Mouse (Mus musculus): Measurements from ENCODE around the gene Cntrob.
"Not testable (repeated sequence)": the region's sequence is repeated elsewhere in the genome, so short reads cannot be mapped to it uniquely, and the experiment has no call there.

Cntrob gene

GRCm38 (mm10) chr11:69340161-69341131 lies 16.9 kb upstream of the Cntrob start, which contains the start of gene Rnf227:
Gene Rnf227 (plus strand): TSS chr11:69340461.
- peak; percentile 80 for DNase-seq

GRCm38 (mm10) chr11:69334796-69335195 lies 11.2 kb upstream of the Cntrob start:
- DNase-seq, result no peak

- no peak for DNase-seq
Observed at GRCm38 (mm10) chr11:69333922-69334321, 10.3 kb upstream of the Cntrob start.

- DNase-seq, result no peak
Observed at GRCm38 (mm10) chr11:69332713-69333253, 9.2 kb upstream of the Cntrob start.

- peak; percentile 79 for DNase-seq
Observed at GRCm38 (mm10) chr11:69331929-69332405, 8.4 kb upstream of the Cntrob start.

GRCm38 (mm10) chr11:69331152-69331551 lies 7.6 kb upstream of the Cntrob start:
- DNase-seq, result no peak

GRCm38 (mm10) chr11:69328517-69328916 lies 4.9 kb upstream of the Cntrob start:
- no peak for DNase-seq

- no peak for DNase-seq
Observed at GRCm38 (mm10) chr11:69327648-69328047, 4.1 kb upstream of the Cntrob start.

GRCm38 (mm10) chr11:69327157-69327442 lies 3.5 kb upstream of the Cntrob start:
- DNase-seq, result no peak

GRCm38 (mm10) chr11:69326408-69327156 lies 3.0 kb upstream of the Cntrob start:
- DNase-seq, result peak; percentile 47

GRCm38 (mm10) chr11:69325628-69326407 lies 2.2 kb upstream of the Cntrob start, which contains the start of gene Kcnab3:
Gene Kcnab3 (plus strand): TSS chr11:69326258.
- peak; percentile 94 for DNase-seq

- no peak for DNase-seq
Observed at GRCm38 (mm10) chr11:69324749-69325148, 1.2 kb upstream of the Cntrob start.

- no peak for DNase-seq
Observed at GRCm38 (mm10) chr11:69322693-69323471, 693 bp downstream of the Cntrob start.

GRCm38 (mm10) chr11:69322010-69322409 lies 1.6 kb downstream of the Cntrob start:
- DNase-seq, result no peak

- DNase-seq, result no peak
Observed at GRCm38 (mm10) chr11:69321580-69321979, 2.0 kb downstream of the Cntrob start.

GRCm38 (mm10) chr11:69318000-69318399 lies 5.6 kb downstream of the Cntrob start:
- DNase-seq, result not testable (repeated sequence)

GRCm38 (mm10) chr11:69316361-69316760 lies 7.2 kb downstream of the Cntrob start:
- DNase-seq, result no peak

- DNase-seq, result no peak
Observed at GRCm38 (mm10) chr11:69311266-69311665, 12.3 kb downstream of the Cntrob start.

- DNase-seq, result no peak
Observed at GRCm38 (mm10) chr11:69306039-69306438, 17.5 kb downstream of the Cntrob start.

GRCm38 (mm10) chr11:69305291-69305690 lies 18.3 kb downstream of the Cntrob start:
- DNase-seq, result no peak

- no peak for DNase-seq
Observed at GRCm38 (mm10) chr11:69302817-69303216, 20.8 kb downstream of the Cntrob start.

- no peak for DNase-seq
Observed at GRCm38 (mm10) chr11:69298231-69298630, 25.3 kb downstream of the Cntrob start.

Measured in kidney, postnatal 14 days (tissue).